Mouse (Mus musculus) gastrocnemius, postnatal 25 days (tissue): ENCODE results near the gene Ube2r2. TPM values are rescaled to one million over a fixed set of nuclear protein-coding genes. Genes with fewer than 3 reads are reported as not detected.

Source experiments
- DNase-seq: peaks from one replicate; pipeline ENCODE4 v3.0.0; 2022
- long read RNA-seq, 2 experiments: library from polyadenylated mRNA; stranded (forward); transcript quantifications; one replicate each; pipeline ENCODE4 v2.0.0; 2021
- total RNA-seq, 2 experiments: library from RNA; stranded (reverse); gene quantifications; 1 replicate in 1 of 2; 2 replicates in 1 of 2; pipeline ENCODE4 v1.2.3; 2021

Ube2r2 gene
- 100 to 1,000 TPM; 105 to 110 TPM for total RNA-seq
- long read RNA-seq, experiment 1, transcript Ube2r2-201 (5 exons, 3,600 nt) = major isoform, 194 of 274 reads
- long read RNA-seq, experiment 1, partial matches to known transcripts = 1 of 274 reads
- long read RNA-seq, experiment 1, other reads (novel, unspliced or antisense) = 79 of 274 reads
- long read RNA-seq, experiment 2, transcript Ube2r2-201 (5 exons, 3,600 nt) = major isoform, 210 of 255 reads
- long read RNA-seq, experiment 2, partial matches to known transcripts = 0 of 255 reads
- long read RNA-seq, experiment 2, other reads (novel, unspliced or antisense) = 44 of 255 reads

- peak; percentile 80 for DNase-seq
These were observed at the start of gene Ube2r2 for GRCm38 (mm10) chr4:41135711-41136453. Ube2r2 (plus strand) TSS chr4:41135743.

- DNase-seq = no peak
These were observed 48.6 kb upstream of the Ube2r2 start for GRCm38 (mm10) chr4:41086947-41087346.

- no peak for DNase-seq
These were observed 47.9 kb upstream of the Ube2r2 start for GRCm38 (mm10) chr4:41087459-41088298.

- no peak for DNase-seq
These were observed 46.4 kb upstream of the Ube2r2 start for GRCm38 (mm10) chr4:41089189-41089588.

- DNase-seq = no peak
These were observed 45.8 kb upstream of the Ube2r2 start for GRCm38 (mm10) chr4:41089705-41090104.

GRCm38 (mm10) chr4:41091391-41091790 is 44.2 kb upstream of the Ube2r2 start:
- no peak for DNase-seq

- DNase-seq = no peak
These were observed 42.6 kb upstream of the Ube2r2 start for GRCm38 (mm10) chr4:41092958-41093357.

- no peak for DNase-seq
These were observed 41.2 kb upstream of the Ube2r2 start for GRCm38 (mm10) chr4:41094361-41094760.

GRCm38 (mm10) chr4:41096169-41096568 is 39.4 kb upstream of the Ube2r2 start:
- DNase-seq = no peak

- no peak for DNase-seq
These were observed 38.7 kb upstream of the Ube2r2 start for GRCm38 (mm10) chr4:41096794-41097193.

GRCm38 (mm10) chr4:41097381-41097780 is 38.2 kb upstream of the Ube2r2 start:
- no peak for DNase-seq

- no peak for DNase-seq
These were observed 37.5 kb upstream of the Ube2r2 start, which contains the start of gene Aqp3 for GRCm38 (mm10) chr4:41097871-41098576. Aqp3 (minus strand) TSS chr4:41098183.

- DNase-seq = no peak
These were observed 37.0 kb upstream of the Ube2r2 start for GRCm38 (mm10) chr4:41098577-41098951.

GRCm38 (mm10) chr4:41100986-41101385 is 34.6 kb upstream of the Ube2r2 start:
- DNase-seq = no peak

GRCm38 (mm10) chr4:41102901-41103300 is 32.6 kb upstream of the Ube2r2 start:
- DNase-seq = no peak

- no peak for DNase-seq
These were observed 28.1 kb upstream of the Ube2r2 start for GRCm38 (mm10) chr4:41107440-41107839.

- DNase-seq = no peak
These were observed 26.7 kb upstream of the Ube2r2 start for GRCm38 (mm10) chr4:41108717-41109425.

- no peak for DNase-seq
These were observed 21.0 kb upstream of the Ube2r2 start for GRCm38 (mm10) chr4:41114358-41115070.

GRCm38 (mm10) chr4:41115074-41115473 is 20.5 kb upstream of the Ube2r2 start:
- DNase-seq = no peak

GRCm38 (mm10) chr4:41115793-41116192 is 19.8 kb upstream of the Ube2r2 start:
- DNase-seq = no peak

- no peak for DNase-seq
These were observed 18.7 kb upstream of the Ube2r2 start for GRCm38 (mm10) chr4:41116817-41117216.
